Mouse (Mus musculus): Measurements from ENCODE around the gene Fsip1. TPM values are rescaled to one million over a fixed set of nuclear protein-coding genes. Genes with fewer than 3 reads are reported as not detected.
"Not testable (repeated sequence)": the region's sequence is repeated elsewhere in the genome, so short reads cannot be mapped to it uniquely, and the experiment has no call there.

Gene Fsip1
- polyA plus RNA-seq (2015; fragmentation: Nextera tagmentation; extraction: Ambion mirVana): 0.14 TPM in 1 of 2 replicates, not detected in the other

DNA sequence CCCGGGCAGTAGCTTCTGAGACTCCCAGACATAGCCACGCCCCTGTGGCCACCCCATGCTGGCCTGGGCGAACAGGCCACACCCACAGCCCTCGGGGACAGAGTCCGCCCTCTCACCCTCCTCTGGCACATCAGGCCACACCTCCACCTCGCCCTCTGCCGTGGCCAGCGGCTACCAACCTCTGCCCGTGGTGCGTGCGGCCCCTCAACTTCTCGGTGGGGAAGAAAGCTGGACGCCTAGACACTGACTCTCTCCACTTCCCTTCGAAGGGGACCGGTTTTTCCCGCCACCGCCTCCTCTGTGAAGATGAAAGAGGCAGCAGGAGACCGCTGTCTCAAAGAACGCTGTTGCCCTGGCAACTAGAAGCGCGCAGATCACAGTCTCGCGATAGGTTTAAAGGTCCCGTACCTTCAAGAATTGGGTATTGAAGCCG is at the start of gene Fsip1:
Fsip1 (minus strand) TSS at position 346 of the 433 bp plus-strand sequence.
- no peak within 1 kb of the TSS for H3K27ac ChIP-seq (replicated peaks)
- H3K27me3 ChIP-seq (replicated peaks): peaks cover 21% of the 10 kb centered on the region
- WGBS: 3% methylated on average over 25 of the region's 25 CpGs
- no peaks in the 10 kb centered on the region for H3K4me1 ChIP-seq
- peak within 1 kb of the TSS; percentile 57 for H3K4me3 ChIP-seq
- peaks cover 5% of the 10 kb centered on the region; the same call in 1 of the 2 replicates for H3K9me3 ChIP-seq
- H3K9ac ChIP-seq: peak within 1 kb of the TSS; percentile 64
- H3K36me3 ChIP-seq: no peaks in the 10 kb centered on the region
- H3K4me2 ChIP-seq: peak within 1 kb of the TSS; percentile 79
- ATAC-seq (ENCODE audit: extremely low read depth, insufficient number of reproducible peaks, low FRiP score, low TSS enrichment): peak; percentile 80; the same call in 1 of the 2 replicates

GRCm38 (mm10) chr2:118306522-118306895 is 49.7 kb upstream of the Fsip1 start:
- Histone ChIP-seq H3K4me3 (no peak overlapping the region), H3K4me1 (no peaks in the 10 kb centered on the region), H3K4me2 (no peak overlapping the region), H3K9ac (no peak overlapping the region), H3K36me3 (no peaks in the 10 kb centered on the region), H3K27ac (replicated peaks) (no peak overlapping the region), H3K9me3 (no peaks in the 10 kb centered on the region), H3K27me3 (replicated peaks) (0 out of 2 replicates have a peak, but pooled peaks cover 5% of the 10 kb centered on the region)
- 54% methylated on average over 3 of the region's 3 CpGs for WGBS
- ATAC-seq (ENCODE audit: extremely low read depth, insufficient number of reproducible peaks, low FRiP score, low TSS enrichment): no peak

GRCm38 (mm10) chr2:118305827-118306521 is 49.2 kb upstream of the Fsip1 start:
- Histone ChIP-seq H3K9me3 (no peaks in the 10 kb centered on the region), H3K27ac (replicated peaks) (no peak overlapping the region), H3K27me3 (replicated peaks) (0 out of 2 replicates have a peak, but pooled peaks cover 5% of the 10 kb centered on the region), H3K4me1 (no peaks in the 10 kb centered on the region), H3K9ac (no peak overlapping the region), H3K4me2 (no peak overlapping the region), H3K36me3 (no peaks in the 10 kb centered on the region), H3K4me3 (no peak overlapping the region)
- ATAC-seq (ENCODE audit: extremely low read depth, insufficient number of reproducible peaks, low FRiP score, low TSS enrichment): no peak
- 70% methylated on average over 7 of the region's 7 CpGs for WGBS

GRCm38 (mm10) chr2:118303456-118303855 is 46.7 kb upstream of the Fsip1 start:
- Histone ChIP-seq H3K36me3 (no peaks in the 10 kb centered on the region), H3K4me3 (no peak overlapping the region), H3K27ac (replicated peaks) (no peak overlapping the region), H3K4me2 (no peak overlapping the region), H3K27me3 (replicated peaks) (0 out of 2 replicates have a peak, but pooled peaks cover 5% of the 10 kb centered on the region), H3K4me1 (no peaks in the 10 kb centered on the region), H3K9ac (no peak overlapping the region), H3K9me3 (no peaks in the 10 kb centered on the region)
- no peak for ATAC-seq (ENCODE audit: extremely low read depth, insufficient number of reproducible peaks, low FRiP score, low TSS enrichment)
- WGBS: 74% methylated on average over 4 of the region's 4 CpGs

DNA sequence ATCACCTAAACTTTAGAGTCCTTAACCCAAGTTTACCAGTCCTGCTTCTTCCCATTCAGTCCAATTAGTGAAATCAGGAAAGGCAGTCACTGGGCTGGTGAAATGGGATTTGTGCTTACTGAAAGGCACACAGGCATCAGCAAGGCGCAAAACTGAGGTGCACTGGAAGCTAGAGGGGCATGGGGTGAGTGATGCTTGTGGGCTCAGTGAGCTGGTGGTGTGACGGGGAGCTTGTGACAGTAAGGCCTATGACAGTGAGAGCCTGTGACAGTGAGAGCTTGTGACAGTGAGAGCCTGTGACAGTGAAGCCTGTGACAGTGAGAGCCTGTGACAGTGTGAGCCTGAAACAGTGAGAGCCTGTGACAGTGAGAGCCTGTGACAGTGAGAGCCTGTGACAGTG is 44.9 kb upstream of the Fsip1 start:
- WGBS: 68% methylated on average over 2 of the region's 2 CpGs
- H3K36me3 ChIP-seq: no peaks in the 10 kb centered on the region
- no peak for ATAC-seq (ENCODE audit: extremely low read depth, insufficient number of reproducible peaks, low FRiP score, low TSS enrichment)
- H3K27me3 ChIP-seq (replicated peaks): no peaks in the 10 kb centered on the region
- no peak overlapping the region for H3K9ac ChIP-seq
- H3K4me2 ChIP-seq: no peak overlapping the region
- no peak overlapping the region for H3K4me3 ChIP-seq
- H3K9me3 ChIP-seq: no peaks in the 10 kb centered on the region
- H3K4me1 ChIP-seq: no peaks in the 10 kb centered on the region
- H3K27ac ChIP-seq (replicated peaks): no peak overlapping the region

- H3K9me3 ChIP-seq: no peaks in the 10 kb centered on the region
- no peak overlapping the region for H3K9ac ChIP-seq
- ATAC-seq (ENCODE audit: extremely low read depth, insufficient number of reproducible peaks, low FRiP score, low TSS enrichment): no peak
- WGBS: 80% methylated on average over 8 of the region's 8 CpGs
- H3K4me3 ChIP-seq: no peak overlapping the region
- no peak overlapping the region for H3K27ac ChIP-seq (replicated peaks)
- H3K36me3 ChIP-seq: no peaks in the 10 kb centered on the region
- no peaks in the 10 kb centered on the region for H3K27me3 ChIP-seq (replicated peaks)
- no peak overlapping the region for H3K4me2 ChIP-seq
- H3K4me1 ChIP-seq: no peaks in the 10 kb centered on the region
These were observed 44.3 kb upstream of the Fsip1 start for GRCm38 (mm10) chr2:118301041-118301545.

DNA sequence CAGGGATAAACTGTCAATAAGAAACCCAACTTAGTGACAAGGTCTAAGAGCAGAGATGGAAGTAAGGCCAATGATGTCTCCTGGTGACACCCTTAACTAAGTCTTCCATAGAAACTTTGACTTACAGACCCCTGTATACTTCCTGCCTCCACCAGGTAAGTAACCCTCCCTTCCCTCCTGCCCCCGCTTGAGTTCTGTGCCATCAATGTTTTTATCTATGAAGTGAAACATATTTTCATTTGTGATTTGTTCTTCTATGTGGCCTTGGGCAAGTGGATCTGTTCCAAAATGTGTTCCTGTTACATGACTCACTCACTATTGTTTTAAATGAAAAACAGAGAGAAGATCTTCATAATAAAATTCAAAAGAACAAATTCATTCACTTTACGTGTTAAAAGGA is 43.2 kb upstream of the Fsip1 start:
- H3K9me3 ChIP-seq: no peaks in the 10 kb centered on the region
- H3K4me1 ChIP-seq: no peaks in the 10 kb centered on the region
- H3K36me3 ChIP-seq: no peaks in the 10 kb centered on the region
- H3K4me3 ChIP-seq: no peak overlapping the region
- H3K27ac ChIP-seq (replicated peaks): no peak overlapping the region
- no peak overlapping the region for H3K4me2 ChIP-seq
- H3K9ac ChIP-seq: no peak overlapping the region
- H3K27me3 ChIP-seq (replicated peaks): no peaks in the 10 kb centered on the region
- no peak for ATAC-seq (ENCODE audit: extremely low read depth, insufficient number of reproducible peaks, low FRiP score, low TSS enrichment)
- 84% methylated on average over 2 of the region's 2 CpGs for WGBS

GRCm38 (mm10) chr2:118298601-118299000 is 41.8 kb upstream of the Fsip1 start:
- H3K4me1 ChIP-seq: no peaks in the 10 kb centered on the region
- H3K36me3 ChIP-seq: no peaks in the 10 kb centered on the region
- no peak for ATAC-seq (ENCODE audit: extremely low read depth, insufficient number of reproducible peaks, low FRiP score, low TSS enrichment)
- H3K4me2 ChIP-seq: no peak overlapping the region
- 78% methylated on average over 4 of the region's 4 CpGs for WGBS
- H3K9me3 ChIP-seq: no peaks in the 10 kb centered on the region
- H3K4me3 ChIP-seq: no peak overlapping the region
- no peaks in the 10 kb centered on the region for H3K27me3 ChIP-seq (replicated peaks)
- H3K27ac ChIP-seq (replicated peaks): no peak overlapping the region
- H3K9ac ChIP-seq: no peak overlapping the region

GRCm38 (mm10) chr2:118297966-118298365 is 41.2 kb upstream of the Fsip1 start:
- no peaks in the 10 kb centered on the region for H3K27me3 ChIP-seq (replicated peaks)
- H3K36me3 ChIP-seq: no peaks in the 10 kb centered on the region
- H3K9ac ChIP-seq: no peak overlapping the region
- H3K4me1 ChIP-seq: no peaks in the 10 kb centered on the region
- no peak overlapping the region for H3K27ac ChIP-seq (replicated peaks)
- H3K4me2 ChIP-seq: no peak overlapping the region
- H3K9me3 ChIP-seq: no peaks in the 10 kb centered on the region
- WGBS: 66% methylated on average over 2 of the region's 2 CpGs
- ATAC-seq (ENCODE audit: extremely low read depth, insufficient number of reproducible peaks, low FRiP score, low TSS enrichment): no peak
- H3K4me3 ChIP-seq: no peak overlapping the region

DNA sequence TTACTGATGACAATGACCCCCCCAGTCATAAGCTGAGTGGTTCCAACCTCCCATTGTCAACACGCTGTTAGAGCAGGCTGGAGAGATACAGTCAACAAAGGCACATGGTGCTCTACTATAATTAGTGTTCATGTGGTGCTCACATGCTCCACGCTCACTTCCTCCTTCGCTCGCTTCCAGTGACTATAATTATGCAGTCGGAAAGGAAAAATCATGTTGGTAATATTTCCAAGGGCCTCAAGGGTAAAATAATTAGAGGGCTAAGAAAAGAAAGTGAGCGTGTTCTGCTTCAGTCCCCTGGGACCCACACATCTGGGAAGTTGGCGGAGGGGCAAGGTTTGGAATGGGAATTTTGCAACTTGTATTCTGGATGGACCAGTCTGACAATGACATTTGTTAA is 38.7 kb upstream of the Fsip1 start:
- no peak overlapping the region for H3K9ac ChIP-seq
- H3K9me3 ChIP-seq: peaks cover 3% of the 10 kb centered on the region; the same call in 1 of the 2 replicates
- H3K36me3 ChIP-seq: no peaks in the 10 kb centered on the region
- H3K27ac ChIP-seq (replicated peaks): no peak overlapping the region
- no peaks in the 10 kb centered on the region for H3K27me3 ChIP-seq (replicated peaks)
- no peak for ATAC-seq (ENCODE audit: extremely low read depth, insufficient number of reproducible peaks, low FRiP score, low TSS enrichment)
- H3K4me2 ChIP-seq: no peak overlapping the region
- H3K4me1 ChIP-seq: no peaks in the 10 kb centered on the region
- 65% methylated on average over 7 of the region's 7 CpGs for WGBS
- H3K4me3 ChIP-seq: no peak overlapping the region

- Histone ChIP-seq H3K9ac (no peak overlapping the region), H3K4me1 (no peaks in the 10 kb centered on the region), H3K27me3 (replicated peaks) (no peaks in the 10 kb centered on the region), H3K36me3 (no peaks in the 10 kb centered on the region), H3K4me2 (no peak overlapping the region), H3K4me3 (no peak overlapping the region), H3K27ac (replicated peaks) (no peak overlapping the region), H3K9me3 (peaks cover 8% of the 10 kb centered on the region; the same call in 1 of the 2 replicates)
- no peak for ATAC-seq (ENCODE audit: extremely low read depth, insufficient number of reproducible peaks, low FRiP score, low TSS enrichment)
- WGBS: 80% methylated on average over 5 of the region's 5 CpGs
These were observed 36.8 kb upstream of the Fsip1 start for GRCm38 (mm10) chr2:118293583-118293982.

- not testable (repeated sequence) for H3K9me3 ChIP-seq, H3K36me3 ChIP-seq
- 71% methylated on average over 7 of the region's 7 CpGs for whole genome bisulfite sequencing
These were observed 32.3 kb upstream of the Fsip1 start for GRCm38 (mm10) chr2:118289066-118289460.

More at GRCm38 (mm10) chr2:118289066-118289460, 32.3 kb upstream of the Fsip1 start:
- H3K4me1 ChIP-seq; H3K4me2 ChIP-seq; H3K9ac ChIP-seq; ATAC-seq (ENCODE audit: extremely low read depth, insufficient number of reproducible peaks, low FRiP score, low TSS enrichment); H3K27ac ChIP-seq (replicated peaks); H3K27me3 ChIP-seq (replicated peaks); H3K4me3 ChIP-seq: not testable (repeated sequence)

All from heart, embryonic 13.5 days (tissue).